ENCODE assay signal across 20 mouse cellular contexts in genomic region chr17:78347111-78347801, GRCm38 (mm10).
"Had no signal": no experiment of that assay in that cellular context is flagged by ENCODE, and none has a peak within 500 bp of the region (broad histone marks: within the 10 kb centered on the region; RNA-seq: fewer than 3 reads in every experiment).

No protein-coding gene starts in this region.

- DNase-seq: liver; lung, adult 18-20 months; lung, postnatal 10 days; lung, postnatal 36 days; retina, postnatal 1 day; right cerebral cortex, postnatal 25 days; thymus, adult 18-20 months; thymus, postnatal 36 days had no signal

- H3K4me3 ChIP-seq: limb, embryonic 10.5 days; limb, embryonic 13.5 days; liver, embryonic 12.5 days; liver, embryonic 15.5 days; lung, embryonic 15.5 days; megakaryocyte, embryonic 14.5 days; midbrain, embryonic 10.5 days; neural tube, embryonic 12.5 days; neural tube, embryonic 15.5 days had no signal

- H3K4me2 ChIP-seq: limb, embryonic 13.5 days; liver, embryonic 12.5 days; liver, embryonic 15.5 days; lung, embryonic 15.5 days; neural tube, embryonic 12.5 days; neural tube, embryonic 15.5 days had no signal

- H3K36me3 ChIP-seq: liver, embryonic 15.5 days; lung, embryonic 15.5 days had no signal

- H3K27ac ChIP-seq: limb, embryonic 10.5 days; limb, embryonic 13.5 days; liver, embryonic 12.5 days; liver, embryonic 15.5 days; lung, embryonic 15.5 days; midbrain, embryonic 10.5 days; neural tube, embryonic 12.5 days; neural tube, embryonic 15.5 days had no signal

- H3K4me1 ChIP-seq: liver, embryonic 12.5 days; liver, embryonic 15.5 days; neural tube, embryonic 12.5 days; neural tube, embryonic 15.5 days had no signal

- H3K9ac ChIP-seq: limb, embryonic 13.5 days; liver, embryonic 12.5 days; liver, embryonic 15.5 days; lung, embryonic 15.5 days; neural tube, embryonic 12.5 days; neural tube, embryonic 15.5 days had no signal

- H3K9me3 ChIP-seq: limb, embryonic 10.5 days; limb, embryonic 13.5 days; liver, embryonic 12.5 days; liver, embryonic 15.5 days; lung, embryonic 15.5 days; megakaryocyte, embryonic 14.5 days; midbrain, embryonic 10.5 days; neural tube, embryonic 12.5 days; neural tube, embryonic 15.5 days had no signal

- ATAC-seq: hindbrain, embryonic 16.5 days; inflammation-experienced regulatory T-cells, adult 6 months; intestine, embryonic 16.5 days; liver, embryonic 12.5 days had no signal

- H3K27me3 ChIP-seq: limb, embryonic 13.5 days; liver, embryonic 12.5 days; liver, embryonic 15.5 days; megakaryocyte, embryonic 14.5 days; neural tube, embryonic 12.5 days; neural tube, embryonic 15.5 days had no signal
